Mouse (Mus musculus): ENCODE results near the gene Tnrc6a.

Gene Tnrc6a

GRCm38 (mm10) chr7:123189762-123190161 lies 66.1 kb downstream of the Tnrc6a start:
- DNase-seq (ENCODE audit: low spot score): no peak

- DNase-seq (ENCODE audit: low spot score): no peak
Measured at GRCm38 (mm10) chr7:123191731-123192130, 68.0 kb downstream of the Tnrc6a start.

GRCm38 (mm10) chr7:123193201-123193600 lies 69.5 kb downstream of the Tnrc6a start:
- DNase-seq (ENCODE audit: low spot score): no peak

GRCm38 (mm10) chr7:123194696-123195095 lies 71.0 kb downstream of the Tnrc6a start:
- DNase-seq (ENCODE audit: low spot score): no peak

GRCm38 (mm10) chr7:123196432-123196831 lies 72.7 kb downstream of the Tnrc6a start:
- DNase-seq (ENCODE audit: low spot score): no peak

GRCm38 (mm10) chr7:123198695-123199094 lies 75.0 kb downstream of the Tnrc6a start:
- DNase-seq (ENCODE audit: low spot score): no peak

- DNase-seq (ENCODE audit: low spot score): no peak
Measured at GRCm38 (mm10) chr7:123199151-123199550, 75.5 kb downstream of the Tnrc6a start.

- no peak for DNase-seq (ENCODE audit: low spot score)
Measured at GRCm38 (mm10) chr7:123199656-123200206, 76.0 kb downstream of the Tnrc6a start.

- no peak for DNase-seq (ENCODE audit: low spot score)
Measured at GRCm38 (mm10) chr7:123200722-123201121, 77.0 kb downstream of the Tnrc6a start.

GRCm38 (mm10) chr7:123205261-123205660 lies 81.6 kb downstream of the Tnrc6a start:
- no peak for DNase-seq (ENCODE audit: low spot score)

- no peak for DNase-seq (ENCODE audit: low spot score)
Measured at GRCm38 (mm10) chr7:123207561-123207960, 83.9 kb downstream of the Tnrc6a start.

GRCm38 (mm10) chr7:123209864-123210263 lies 86.2 kb downstream of the Tnrc6a start:
- DNase-seq (ENCODE audit: low spot score): no peak

GRCm38 (mm10) chr7:123211461-123211860 lies 87.8 kb downstream of the Tnrc6a start:
- DNase-seq (ENCODE audit: low spot score): no peak

GRCm38 (mm10) chr7:123212316-123212715 lies 88.6 kb downstream of the Tnrc6a start:
- DNase-seq (ENCODE audit: low spot score): no peak

- no peak for DNase-seq (ENCODE audit: low spot score)
Measured at GRCm38 (mm10) chr7:123214365-123215075, 90.8 kb downstream of the Tnrc6a start, which contains the start of gene Slc5a11. Slc5a11 (plus strand) TSS chr7:123214780.

- no peak for DNase-seq (ENCODE audit: low spot score)
Measured at GRCm38 (mm10) chr7:123215138-123215537, 91.5 kb downstream of the Tnrc6a start.

- DNase-seq (ENCODE audit: low spot score): no peak
Measured at GRCm38 (mm10) chr7:123217448-123218354, 94.0 kb downstream of the Tnrc6a start.

GRCm38 (mm10) chr7:123218620-123219019 lies 94.9 kb downstream of the Tnrc6a start:
- DNase-seq (ENCODE audit: low spot score): no peak

GRCm38 (mm10) chr7:123219781-123220632 lies 96.3 kb downstream of the Tnrc6a start:
- DNase-seq (ENCODE audit: low spot score): no peak

- DNase-seq (ENCODE audit: low spot score): no peak
Measured at GRCm38 (mm10) chr7:123220633-123220942, 96.9 kb downstream of the Tnrc6a start.

- DNase-seq (ENCODE audit: low spot score): no peak
Measured at GRCm38 (mm10) chr7:123224076-123224475, 100.4 kb downstream of the Tnrc6a start.

GRCm38 (mm10) chr7:123225159-123225558 lies 101.5 kb downstream of the Tnrc6a start:
- no peak for DNase-seq (ENCODE audit: low spot score)

Data from testis, postnatal 14 days (tissue).